26 mouse cellular contexts compared by ENCODE assay signal in genomic region chr2:150964641-150965040, GRCm38 (mm10).
"Had no signal": no experiment of that assay in that cellular context is flagged by ENCODE, and none has a peak within 500 bp of the region (broad histone marks: within the 10 kb centered on the region; RNA-seq: fewer than 3 reads in every experiment).

No protein-coding gene starts in this region.

- H3K27ac ChIP-seq: embryonic facial prominence, embryonic 10.5 days; embryonic facial prominence, embryonic 12.5 days; embryonic facial prominence, embryonic 13.5 days; embryonic facial prominence, embryonic 15.5 days; forebrain, embryonic 10.5 days; forebrain, embryonic 12.5 days; forebrain, embryonic 13.5 days; forebrain, embryonic 15.5 days; gastrocnemius, adult 2 months had no signal

- H3K9me3 ChIP-seq: embryonic facial prominence, embryonic 10.5 days; embryonic facial prominence, embryonic 12.5 days; embryonic facial prominence, embryonic 13.5 days; embryonic facial prominence, embryonic 15.5 days; forebrain, embryonic 10.5 days; forebrain, embryonic 12.5 days; forebrain, embryonic 13.5 days; forebrain, embryonic 15.5 days had no signal

- DNase-seq: cerebellum, adult 18-20 months; cerebellum, adult 2 months; cerebellum, adult 8-10 months; cerebellum, adult 9-10 months; cerebellum, adult 9-11 months; cerebellum, postnatal 10 days; cerebellum, postnatal 14 days; cerebellum, postnatal 25 days; cerebellum, postnatal 36 days; embryo, embryonic 11 days; forebrain, postnatal 0 days; gastrocnemius, adult 2 months; gastrocnemius, postnatal 10 days; gastrocnemius, postnatal 14 days; gastrocnemius, postnatal 25 days; gastrocnemius, postnatal 36 days; heart, adult 18-20 months had no signal

- H3K4me1 ChIP-seq: embryonic facial prominence, embryonic 10.5 days; embryonic facial prominence, embryonic 12.5 days; embryonic facial prominence, embryonic 13.5 days; embryonic facial prominence, embryonic 15.5 days; forebrain, embryonic 10.5 days; forebrain, embryonic 12.5 days; forebrain, embryonic 13.5 days; forebrain, embryonic 15.5 days had no signal

- H3K4me3 ChIP-seq: embryonic facial prominence, embryonic 10.5 days; embryonic facial prominence, embryonic 12.5 days; embryonic facial prominence, embryonic 13.5 days; embryonic facial prominence, embryonic 15.5 days; erythroblast, embryonic 14.5 days; forebrain, embryonic 10.5 days; forebrain, embryonic 12.5 days; forebrain, embryonic 13.5 days; forebrain, embryonic 15.5 days; gastrocnemius, adult 2 months had no signal

- H3K27me3 ChIP-seq: embryonic facial prominence, embryonic 12.5 days; embryonic facial prominence, embryonic 13.5 days; embryonic facial prominence, embryonic 15.5 days; forebrain, embryonic 12.5 days; forebrain, embryonic 13.5 days; forebrain, embryonic 15.5 days had no signal
